In the genomic region with DNA sequence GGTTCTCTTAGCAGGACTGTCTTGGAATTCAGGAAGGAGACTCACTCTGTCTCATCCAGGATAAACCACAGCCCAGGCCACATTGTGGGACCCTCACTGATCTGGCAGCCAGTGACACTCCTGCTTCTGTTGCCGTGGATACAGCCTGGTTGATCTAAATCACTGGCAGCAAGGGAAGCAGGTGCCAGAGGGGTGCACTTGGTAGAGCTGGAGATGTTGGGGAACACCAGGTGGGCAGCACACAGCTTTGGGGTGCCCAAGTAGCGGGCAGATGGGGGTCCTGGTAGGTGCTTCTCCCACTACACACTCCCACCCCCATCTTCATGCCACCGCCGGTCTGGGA, we compare ENCODE assay signal across 8 mouse cellular contexts. TPM values are rescaled to one million over a fixed set of nuclear protein-coding genes. Genes with fewer than 3 reads are reported as not detected.
DNase-seq lines count a peak whose midpoint lies in the region; ATAC-seq lines count a peak whose summit lies in the region.

No protein-coding gene starts in this region.

- H3K27me3 ChIP-seq in kidney, embryonic 14.5 days (ENCODE audit: control insufficient read depth, insufficient read depth, low read length): peaks cover 5% of the 10 kb centered on the region; the same call in 1 of the 2 replicates
- peaks cover 64% of the 10 kb centered on the region for H3K27me3 ChIP-seq in hindbrain, embryonic 13.5 days
- peaks cover 15% of the 10 kb centered on the region for H3K27me3 ChIP-seq in midbrain, embryonic 16.5 days (ENCODE audit: control insufficient read depth, insufficient read depth, low read depth, low read length)

- no peaks in the 10 kb centered on the region for H3K9me3 ChIP-seq in kidney, embryonic 14.5 days (ENCODE audit: control insufficient read depth, low read length)
- no peaks in the 10 kb centered on the region for H3K9me3 ChIP-seq in hindbrain, embryonic 13.5 days
- H3K9me3 ChIP-seq in midbrain, embryonic 16.5 days (replicated peaks; ENCODE audit: control insufficient read depth, low read length, poor library complexity, severe bottlenecking): no peaks in the 10 kb centered on the region

- H3K4me2 ChIP-seq in kidney, embryonic 14.5 days (replicated peaks; ENCODE audit: low read depth, low read length): peak overlapping the region; percentile 46
- H3K4me2 ChIP-seq in hindbrain, embryonic 13.5 days: peak overlapping the region; percentile 68
- peak overlapping the region; percentile 71 for H3K4me2 ChIP-seq in midbrain, embryonic 16.5 days (ENCODE audit: low read length)

- peak overlapping the region; percentile 55 for H3K9ac ChIP-seq in kidney, embryonic 14.5 days (ENCODE audit: low read depth, low read length)
- H3K9ac ChIP-seq in hindbrain, embryonic 13.5 days: peak overlapping the region; percentile 80
- peak overlapping the region; percentile 72 for H3K9ac ChIP-seq in midbrain, embryonic 16.5 days (ENCODE audit: low read depth, low read length)

- H3K27ac ChIP-seq in kidney, embryonic 14.5 days (ENCODE audit: low read depth, low read length): no peak overlapping the region
- H3K27ac ChIP-seq in hindbrain, embryonic 13.5 days: peak overlapping the region; percentile 88
- peak overlapping the region; percentile 87 for H3K27ac ChIP-seq in midbrain, embryonic 16.5 days (ENCODE audit: low read length)

- peak overlapping the region; percentile 61 for H3K4me3 ChIP-seq in kidney, embryonic 14.5 days (ENCODE audit: low read length)
- H3K4me3 ChIP-seq in hindbrain, embryonic 13.5 days: peak overlapping the region; percentile 57
- H3K4me3 ChIP-seq in midbrain, embryonic 16.5 days (ENCODE audit: low read depth, low read length): peak overlapping the region; percentile 59

- peaks cover 4% of the 10 kb centered on the region; the same call in 1 of the 2 replicates for H3K4me1 ChIP-seq in kidney, embryonic 14.5 days (ENCODE audit: control insufficient read depth, insufficient read depth, low read length)
- H3K4me1 ChIP-seq in hindbrain, embryonic 13.5 days (replicated peaks): peaks cover 31% of the 10 kb centered on the region
- peaks cover 23% of the 10 kb centered on the region for H3K4me1 ChIP-seq in midbrain, embryonic 16.5 days (ENCODE audit: control insufficient read depth, insufficient read depth, low read length)

- no peak for DNase-seq in kidney, postnatal 10 days
- peak; percentile 20 for DNase-seq in embryo, embryonic 10 days (ENCODE audit: low spot score)
- no peak for DNase-seq in urinary bladder, postnatal 14 days (ENCODE audit: low spot score)
- DNase-seq in adrenal gland, adult 2 months: no peak
- DNase-seq in thymus, postnatal 25 days: no peak

- 39% methylated on average over 4 of the region's 4 CpGs for WGBS in kidney, embryonic 14.5 days
- WGBS in hindbrain, embryonic 13.5 days: 12% methylated on average over 4 of the region's 4 CpGs
- WGBS in midbrain, embryonic 16.5 days: 36% methylated on average over 4 of the region's 4 CpGs

- H3K36me3 ChIP-seq in kidney, embryonic 14.5 days (ENCODE audit: control insufficient read depth, insufficient read depth, low read length): no peaks in the 10 kb centered on the region
- no peaks in the 10 kb centered on the region for H3K36me3 ChIP-seq in hindbrain, embryonic 13.5 days
- no peaks in the 10 kb centered on the region for H3K36me3 ChIP-seq in midbrain, embryonic 16.5 days (ENCODE audit: control insufficient read depth, insufficient read depth, low read length)

- ATAC-seq in kidney, embryonic 14.5 days (ENCODE audit: low FRiP score, low TSS enrichment): peak; percentile 28; the same call in 1 of the 2 replicates
- peak; percentile 57 for ATAC-seq in hindbrain, embryonic 13.5 days (ENCODE audit: low FRiP score)
- peak; percentile 53 for ATAC-seq in midbrain, embryonic 16.5 days

RNA-seq across cellular contexts. Expression of gene Gpr173, which starts 0.5 kb away (rescaled TPM):
- polyA plus RNA-seq in kidney, embryonic 14.5 days (2014; fragmentation: Nextera tagmentation; extraction: Ambion mirVana): 4.1 and 5.7 TPM in 2 replicates
- polyA plus RNA-seq in hindbrain, embryonic 13.5 days (2015; fragmentation: Nextera tagmentation; extraction: Ambion mirVana): 8.9 and 10.1 TPM in 2 replicates
- 11.1 and 12.3 TPM in 2 replicates for polyA plus RNA-seq in midbrain, embryonic 16.5 days (2015; fragmentation: Nextera tagmentation; extraction: Ambion mirVana)
- total RNA-seq in adrenal gland, adult 2 months (2021): 1 to 10 TPM; 1.6 to 1.8 TPM
- 1.3 and 3.3 TPM in 2 replicates for polyA plus RNA-seq in adrenal gland, adult 2 months (2012; rRNA removed)

RNA-seq across cellular contexts. Expression of gene Tspyl2, which starts 25.8 kb away (rescaled TPM):
- polyA plus RNA-seq in kidney, embryonic 14.5 days (2014; fragmentation: Nextera tagmentation; extraction: Ambion mirVana): 19.5 and 25.2 TPM in 2 replicates
- 55.6 and 56.5 TPM in 2 replicates for polyA plus RNA-seq in hindbrain, embryonic 13.5 days (2015; fragmentation: Nextera tagmentation; extraction: Ambion mirVana)
- polyA plus RNA-seq in midbrain, embryonic 16.5 days (2015; fragmentation: Nextera tagmentation; extraction: Ambion mirVana): 60.5 and 64.1 TPM in 2 replicates
- 10 to 100 TPM; 42.2 to 46.3 TPM for total RNA-seq in adrenal gland, adult 2 months (2021)
- polyA plus RNA-seq in adrenal gland, adult 2 months (2012; rRNA removed): 37.7 and 41.5 TPM in 2 replicates

RNA-seq across cellular contexts. Expression of gene Kantr, which starts 40.7 kb away (rescaled TPM):
- polyA plus RNA-seq in kidney, embryonic 14.5 days (2014; fragmentation: Nextera tagmentation; extraction: Ambion mirVana): 20.5 and 22.0 TPM in 2 replicates
- polyA plus RNA-seq in hindbrain, embryonic 13.5 days (2015; fragmentation: Nextera tagmentation; extraction: Ambion mirVana): 26.5 and 26.6 TPM in 2 replicates
- polyA plus RNA-seq in midbrain, embryonic 16.5 days (2015; fragmentation: Nextera tagmentation; extraction: Ambion mirVana): 44.1 TPM in 2 replicates
- 10 to 100 TPM in 1 of 2 experiments, 1 to 10 TPM in 1; 9.0 to 12.0 TPM for total RNA-seq in adrenal gland, adult 2 months (2021)
- 5.1 and 6.5 TPM in 2 replicates for polyA plus RNA-seq in adrenal gland, adult 2 months (2012; rRNA removed)
